11 mouse cellular contexts compared by ENCODE assay signal in genomic region chr2:127328090-127328851, GRCm38 (mm10). TPM values are rescaled to one million over a fixed set of nuclear protein-coding genes. Genes with fewer than 3 reads are reported as not detected.
DNase-seq lines count a peak whose midpoint lies in the region; ATAC-seq and TF ChIP-seq lines count a peak whose summit lies in the region.
"Had no signal": no experiment of that assay in that cellular context is flagged by ENCODE, and none has a peak within 500 bp of the region (broad histone marks: within the 10 kb centered on the region; RNA-seq: fewer than 3 reads in every experiment).

No protein-coding gene starts in this region.

- no peaks in the 10 kb centered on the region for H3K27me3 ChIP-seq in kidney, embryonic 15.5 days
- no peaks in the 10 kb centered on the region for H3K27me3 ChIP-seq in thymus, adult 2 months (ENCODE audit: control insufficient read depth, insufficient read depth, low read length)

- 61% methylated on average over 12 of the region's 12 CpGs for WGBS in kidney, embryonic 15.5 days
- 37% methylated on average over 12 of the region's 12 CpGs for WGBS in thymus, adult 2 months

- H3K9me3 ChIP-seq in kidney, embryonic 15.5 days (replicated peaks) = no peaks in the 10 kb centered on the region

- ATAC-seq in kidney, embryonic 15.5 days (replicated peaks; ENCODE audit: low FRiP score) = no peak
- ATAC-seq in common myeloid progenitor, adult 5-6 weeks (replicated peaks; ENCODE audit: low read depth, poor library complexity, severe bottlenecking) = peak; percentile 88
- ATAC-seq in monocyte, adult 5-6 weeks (replicated peaks; ENCODE audit: insufficient number of reproducible peaks, low FRiP score, low TSS enrichment, poor library complexity, severe bottlenecking) = no peak

- no peak for TF ChIP-seq POLR2A in thymus, adult 2 months (IDR thresholded peaks at IDR 0.05; ENCODE audit: control insufficient read depth, extremely low read depth, insufficient read depth, low read length, poor library complexity)

- H3K4me1 ChIP-seq in kidney, embryonic 15.5 days = peaks cover 33% of the 10 kb centered on the region
- H3K4me1 ChIP-seq in thymus, adult 2 months (replicated peaks; ENCODE audit: control insufficient read depth, insufficient read depth, low read length) = peaks cover 76% of the 10 kb centered on the region

- DNase-seq in kidney, postnatal 14 days = no peak
- peak; percentile 40 for DNase-seq in liver
- peak; percentile 61 for DNase-seq in thymus, adult 2 months
- DNase-seq in spleen, adult 12 weeks (ENCODE audit: low spot score) = no peak
- DNase-seq in cerebellum, postnatal 25 days = no peak
- DNase-seq: gastrocnemius, postnatal 25 days had no signal

- no peaks in the 10 kb centered on the region for H3K36me3 ChIP-seq in kidney, embryonic 15.5 days
- no peaks in the 10 kb centered on the region for H3K36me3 ChIP-seq in thymus, adult 2 months (ENCODE audit: control insufficient read depth, insufficient read depth, low read length)

- H3K4me2 ChIP-seq in kidney, embryonic 15.5 days = no peak overlapping the region

- TF ChIP-seq CTCF in thymus, adult 2 months (IDR thresholded peaks at IDR 0.05; ENCODE audit: borderline replicate concordance, control insufficient read depth, extremely low read depth, insufficient read depth, low read length, poor library complexity) = no peak

- H3K9ac ChIP-seq in kidney, embryonic 15.5 days = no peak overlapping the region

- peak overlapping the region; percentile 52 for H3K27ac ChIP-seq in kidney, embryonic 15.5 days
- peak overlapping the region; percentile 43 for H3K27ac ChIP-seq in thymus, adult 2 months (ENCODE audit: control insufficient read depth, insufficient read depth, low read length)
- H3K27ac ChIP-seq: macrophage had no signal

- no peak overlapping the region for H3K4me3 ChIP-seq in kidney, embryonic 15.5 days (replicated peaks)
- no peak overlapping the region for H3K4me3 ChIP-seq in thymus, adult 2 months (ENCODE audit: control insufficient read depth, insufficient read depth, low read length)

RNA-seq across cellular contexts. Expression of gene Dusp2, which starts 7.7 kb away (rescaled TPM):
- polyA plus RNA-seq in kidney, embryonic 15.5 days (2015; fragmentation: Nextera tagmentation; extraction: Ambion mirVana) = 8.8 and 9.0 TPM in 2 replicates
- 144 and 157 TPM in 2 replicates for total RNA-seq in common myeloid progenitor, adult 5-6 weeks (2017)
- 163 and 212 TPM in 2 replicates for polyA plus RNA-seq in thymus, adult 2 months (2012; rRNA removed)
- total RNA-seq in monocyte, adult 5-6 weeks (2017) = 141 to 443 TPM (median 158 TPM) in 3 replicates

RNA-seq across cellular contexts. Expression of gene Astl, which starts 10.2 kb away (rescaled TPM):
- not detected in 2 replicates for polyA plus RNA-seq in kidney, embryonic 15.5 days (2015; fragmentation: Nextera tagmentation; extraction: Ambion mirVana)
- not detected in 2 replicates for total RNA-seq in common myeloid progenitor, adult 5-6 weeks (2017)
- polyA plus RNA-seq in thymus, adult 2 months (2012; rRNA removed) = 0.20 and 0.31 TPM in 2 replicates
- total RNA-seq in monocyte, adult 5-6 weeks (2017) = 0.11 to 1.6 TPM (median 1.1 TPM) in 3 replicates
- total RNA-seq: gastrocnemius, postnatal 25 days; layer of hippocampus, adult 18-20 months had no signal
- polyA plus RNA-seq: macrophage had no signal

RNA-seq across cellular contexts. Expression of gene Adra2b, which starts 34.7 kb away (rescaled TPM):
- polyA plus RNA-seq in kidney, embryonic 15.5 days (2015; fragmentation: Nextera tagmentation; extraction: Ambion mirVana) = 4.4 and 5.1 TPM in 2 replicates
- total RNA-seq in common myeloid progenitor, adult 5-6 weeks (2017) = 0.14 TPM in 1 of 2 replicates, not detected in the other
- polyA plus RNA-seq in thymus, adult 2 months (2012; rRNA removed) = 0.13 and 0.20 TPM in 2 replicates
- 0.10 TPM in 1 of 3 replicates, not detected in the others for total RNA-seq in monocyte, adult 5-6 weeks (2017)
- polyA plus RNA-seq: macrophage had no signal

RNA-seq across cellular contexts. Expression of gene Stard7, which starts 58.3 kb away (rescaled TPM):
- polyA plus RNA-seq in kidney, embryonic 15.5 days (2015; fragmentation: Nextera tagmentation; extraction: Ambion mirVana) = 76.7 and 78.0 TPM in 2 replicates
- 166 and 172 TPM in 2 replicates for total RNA-seq in common myeloid progenitor, adult 5-6 weeks (2017)
- polyA plus RNA-seq in thymus, adult 2 months (2012; rRNA removed) = 55.8 and 81.8 TPM in 2 replicates
- 76.8 to 93.7 TPM (median 93.1 TPM) in 3 replicates for total RNA-seq in monocyte, adult 5-6 weeks (2017)

Comparison
In these comparisons a context has a peak if more than half of its experiments do, and no peak if none do; other contexts are left out.
1. DNase-seq: peak in liver (single experiment) and thymus, adult 2 months (single experiment); none in kidney, postnatal 14 days (single experiment), spleen, adult 12 weeks (single experiment) and cerebellum, postnatal 25 days (0 of 2).